Mouse (Mus musculus): ENCODE measurements at regions not wholly inside any gene's neighbourhood (a gene's known extent, or its start where the extent isn't known, plus 50 kb on each side); places are given as distances from the start of the nearest gene placed in this dataset.
"Not testable (repeated sequence)": the region's sequence is repeated elsewhere in the genome, so short reads cannot be mapped to it uniquely, and the experiment has no call there.

GRCm38 (mm10) chr17:13555311-13556059 is 201.1 kb downstream of the Tcp10c start:
- not testable (repeated sequence) for H3K9ac ChIP-seq (ENCODE audit: low read depth, low read length); ATAC-seq (replicated peaks; ENCODE audit: low FRiP score); H3K4me3 ChIP-seq (ENCODE audit: low read depth, low read length); H3K27me3 ChIP-seq (replicated peaks; ENCODE audit: control insufficient read depth, insufficient read depth, low read length); H3K27ac ChIP-seq (ENCODE audit: low read depth, low read length); H3K4me1 ChIP-seq (replicated peaks; ENCODE audit: control insufficient read depth, insufficient read depth, low read length); H3K36me3 ChIP-seq (ENCODE audit: control insufficient read depth, insufficient read depth, low read length); H3K4me2 ChIP-seq; DNase-seq (ENCODE audit: low spot score)
- 62% methylated on average over 9 of the region's 9 CpGs for WGBS
- H3K9me3 ChIP-seq (ENCODE audit: control insufficient read depth, low read length), result peaks cover 11% of the 10 kb centered on the region

- WGBS, result 85% methylated on average over 16 of the region's 16 CpGs
- not testable (repeated sequence) for H3K4me1 ChIP-seq (replicated peaks; ENCODE audit: control insufficient read depth, insufficient read depth, low read length); H3K9me3 ChIP-seq (ENCODE audit: control insufficient read depth, low read length); H3K27me3 ChIP-seq (replicated peaks; ENCODE audit: control insufficient read depth, insufficient read depth, low read length); ATAC-seq (replicated peaks; ENCODE audit: low FRiP score); DNase-seq (ENCODE audit: low spot score); H3K4me2 ChIP-seq; H3K4me3 ChIP-seq (ENCODE audit: low read depth, low read length); H3K9ac ChIP-seq (ENCODE audit: low read depth, low read length); H3K27ac ChIP-seq (ENCODE audit: low read depth, low read length); H3K36me3 ChIP-seq (ENCODE audit: control insufficient read depth, insufficient read depth, low read length)
Observed at GRCm38 (mm10) chr17:13556060-13556660, 201.8 kb downstream of the Tcp10c start.

GRCm38 (mm10) chr17:13558863-13559262 is 201.5 kb upstream of the Afdn start:
- H3K27me3 ChIP-seq (replicated peaks; ENCODE audit: control insufficient read depth, insufficient read depth, low read length), result no peaks in the 10 kb centered on the region
- no peak overlapping the region for H3K9ac ChIP-seq (ENCODE audit: low read depth, low read length)
- DNase-seq (ENCODE audit: low spot score) (no peak), ATAC-seq (replicated peaks; ENCODE audit: low FRiP score) (no peak)
- H3K4me2 ChIP-seq, result no peak overlapping the region
- H3K9me3 ChIP-seq (ENCODE audit: control insufficient read depth, low read length), result no peaks in the 10 kb centered on the region
- no peak overlapping the region for H3K27ac ChIP-seq (ENCODE audit: low read depth, low read length)
- H3K4me3 ChIP-seq (ENCODE audit: low read depth, low read length), result no peak overlapping the region
- H3K4me1 ChIP-seq (replicated peaks; ENCODE audit: control insufficient read depth, insufficient read depth, low read length), result no peaks in the 10 kb centered on the region; the same call in 1 of the 2 replicates
- H3K36me3 ChIP-seq (ENCODE audit: control insufficient read depth, insufficient read depth, low read length), result no peaks in the 10 kb centered on the region
- 77% methylated on average over 3 of the region's 3 CpGs for WGBS

GRCm38 (mm10) chr17:13561342-13561741 is 199.0 kb upstream of the Afdn start:
- Histone ChIP-seq H3K4me2 (no peak overlapping the region), H3K27me3 (replicated peaks; ENCODE audit: control insufficient read depth, insufficient read depth, low read length) (no peaks in the 10 kb centered on the region), H3K36me3 (ENCODE audit: control insufficient read depth, insufficient read depth, low read length) (no peaks in the 10 kb centered on the region), H3K4me3 (ENCODE audit: low read depth, low read length) (no peak overlapping the region), H3K9ac (ENCODE audit: low read depth, low read length) (no peak overlapping the region), H3K9me3 (ENCODE audit: control insufficient read depth, low read length) (no peaks in the 10 kb centered on the region), H3K4me1 (replicated peaks; ENCODE audit: control insufficient read depth, insufficient read depth, low read length) (no peaks in the 10 kb centered on the region), H3K27ac (ENCODE audit: low read depth, low read length) (no peak overlapping the region)
- 79% methylated on average over 8 of the region's 8 CpGs for WGBS
- no peak for DNase-seq (ENCODE audit: low spot score)
- ATAC-seq (replicated peaks; ENCODE audit: low FRiP score), result no peak

GRCm38 (mm10) chr17:13562974-13563373 is 197.4 kb upstream of the Afdn start:
- Histone ChIP-seq H3K4me3 (ENCODE audit: low read depth, low read length) (no peak overlapping the region), H3K4me1 (replicated peaks; ENCODE audit: control insufficient read depth, insufficient read depth, low read length) (no peaks in the 10 kb centered on the region), H3K9me3 (ENCODE audit: control insufficient read depth, low read length) (no peaks in the 10 kb centered on the region), H3K36me3 (ENCODE audit: control insufficient read depth, insufficient read depth, low read length) (no peaks in the 10 kb centered on the region), H3K4me2 (no peak overlapping the region), H3K9ac (ENCODE audit: low read depth, low read length) (no peak overlapping the region), H3K27me3 (replicated peaks; ENCODE audit: control insufficient read depth, insufficient read depth, low read length) (no peaks in the 10 kb centered on the region), H3K27ac (ENCODE audit: low read depth, low read length) (no peak overlapping the region)
- 72% methylated on average over 2 of the region's 2 CpGs for WGBS
- ATAC-seq (replicated peaks; ENCODE audit: low FRiP score) (no peak), DNase-seq (ENCODE audit: low spot score) (no peak)

GRCm38 (mm10) chr17:13564800-13565199 is 195.5 kb upstream of the Afdn start:
- H3K27me3 ChIP-seq (replicated peaks; ENCODE audit: control insufficient read depth, insufficient read depth, low read length), result no peaks in the 10 kb centered on the region
- H3K4me1 ChIP-seq (replicated peaks; ENCODE audit: control insufficient read depth, insufficient read depth, low read length), result no peaks in the 10 kb centered on the region
- DNase-seq (ENCODE audit: low spot score) (no peak), ATAC-seq (replicated peaks; ENCODE audit: low FRiP score) (no peak)
- H3K36me3 ChIP-seq (ENCODE audit: control insufficient read depth, insufficient read depth, low read length), result no peaks in the 10 kb centered on the region
- no peak overlapping the region for H3K4me2 ChIP-seq
- H3K27ac ChIP-seq (ENCODE audit: low read depth, low read length), result no peak overlapping the region
- no peak overlapping the region for H3K4me3 ChIP-seq (ENCODE audit: low read depth, low read length)
- H3K9me3 ChIP-seq (ENCODE audit: control insufficient read depth, low read length), result no peaks in the 10 kb centered on the region
- H3K9ac ChIP-seq (ENCODE audit: low read depth, low read length), result no peak overlapping the region
- WGBS, result 84% methylated on average over 7 of the region's 7 CpGs

GRCm38 (mm10) chr17:13566680-13567079 is 193.7 kb upstream of the Afdn start:
- H3K4me3 ChIP-seq (ENCODE audit: low read depth, low read length), result no peak overlapping the region
- no peaks in the 10 kb centered on the region for H3K27me3 ChIP-seq (replicated peaks; ENCODE audit: control insufficient read depth, insufficient read depth, low read length)
- H3K4me1 ChIP-seq (replicated peaks; ENCODE audit: control insufficient read depth, insufficient read depth, low read length), result no peaks in the 10 kb centered on the region
- no peaks in the 10 kb centered on the region for H3K36me3 ChIP-seq (ENCODE audit: control insufficient read depth, insufficient read depth, low read length)
- DNase-seq (ENCODE audit: low spot score), result no peak
- H3K9ac ChIP-seq (ENCODE audit: low read depth, low read length), result no peak overlapping the region
- H3K4me2 ChIP-seq, result no peak overlapping the region
- no peak overlapping the region for H3K27ac ChIP-seq (ENCODE audit: low read depth, low read length)
- ATAC-seq (replicated peaks; ENCODE audit: low FRiP score), result no peak
- no peaks in the 10 kb centered on the region for H3K9me3 ChIP-seq (ENCODE audit: control insufficient read depth, low read length)
- WGBS, result 68% methylated on average over 7 of the region's 7 CpGs

GRCm38 (mm10) chr17:13567183-13567582 is 193.2 kb upstream of the Afdn start:
- no peak for DNase-seq (ENCODE audit: low spot score)

GRCm38 (mm10) chr17:13570796-13571195 is 189.5 kb upstream of the Afdn start:
- WGBS, result 80% methylated on average over 5 of the region's 5 CpGs
- Histone ChIP-seq H3K27ac (ENCODE audit: low read depth, low read length) (no peak overlapping the region), H3K36me3 (ENCODE audit: control insufficient read depth, insufficient read depth, low read length) (no peaks in the 10 kb centered on the region), H3K9ac (ENCODE audit: low read depth, low read length) (no peak overlapping the region), H3K4me1 (replicated peaks; ENCODE audit: control insufficient read depth, insufficient read depth, low read length) (0 out of 2 replicates have a peak, but pooled peaks cover 2% of the 10 kb centered on the region), H3K27me3 (replicated peaks; ENCODE audit: control insufficient read depth, insufficient read depth, low read length) (no peaks in the 10 kb centered on the region), H3K4me3 (ENCODE audit: low read depth, low read length) (no peak overlapping the region), H3K4me2 (no peak overlapping the region), H3K9me3 (ENCODE audit: control insufficient read depth, low read length) (no peaks in the 10 kb centered on the region)
- DNase-seq (ENCODE audit: low spot score), result no peak
- ATAC-seq (replicated peaks; ENCODE audit: low FRiP score), result no peak

More at GRCm38 (mm10) chr17:13567183-13567582, 193.2 kb upstream of the Afdn start:
- no peak for ATAC-seq (replicated peaks; ENCODE audit: low FRiP score)
- no peak overlapping the region for H3K27ac ChIP-seq (ENCODE audit: low read depth, low read length)
- 0 out of 2 replicates have a peak, but pooled peaks cover 2% of the 10 kb centered on the region for H3K4me1 ChIP-seq (replicated peaks; ENCODE audit: control insufficient read depth, insufficient read depth, low read length)
- H3K4me3 ChIP-seq (ENCODE audit: low read depth, low read length), result no peak overlapping the region
- H3K36me3 ChIP-seq (ENCODE audit: control insufficient read depth, insufficient read depth, low read length), result no peaks in the 10 kb centered on the region
- H3K4me2 ChIP-seq, result no peak overlapping the region
- WGBS, result 73% methylated on average over 3 of the region's 3 CpGs
- H3K9me3 ChIP-seq (ENCODE audit: control insufficient read depth, low read length), result no peaks in the 10 kb centered on the region
- H3K9ac ChIP-seq (ENCODE audit: low read depth, low read length), result no peak overlapping the region
- H3K27me3 ChIP-seq (replicated peaks; ENCODE audit: control insufficient read depth, insufficient read depth, low read length), result no peaks in the 10 kb centered on the region

Data from liver, embryonic 11.5 days (tissue).